In genomic region chr2:28780001-28780782, GRCm38 (mm10) we compare ENCODE assay signal across 26 mouse cellular contexts. TPM values are rescaled to one million over a fixed set of nuclear protein-coding genes. Genes with fewer than 3 reads are reported as not detected.
DNase-seq lines count a peak whose midpoint lies in the region; ATAC-seq and TF ChIP-seq lines count a peak whose summit lies in the region.
"Had no signal": no experiment of that assay in that cellular context is flagged by ENCODE, and none has a peak within 500 bp of the region (broad histone marks: within the 10 kb centered on the region; RNA-seq: fewer than 3 reads in every experiment).

No protein-coding gene starts in this region.

- H3K27me3 ChIP-seq in forebrain, embryonic 11.5 days (ENCODE audit: control insufficient read depth, insufficient read depth, low read length), result peaks cover 63% of the 10 kb centered on the region
- peaks cover 96% of the 10 kb centered on the region for H3K27me3 ChIP-seq in forebrain, embryonic 10.5 days (ENCODE audit: poor library complexity, severe bottlenecking)
- peaks cover 66% of the 10 kb centered on the region for H3K27me3 ChIP-seq in forebrain, embryonic 16.5 days (replicated peaks; ENCODE audit: control insufficient read depth, insufficient read depth, low read length)
- 0 out of 2 replicates have a peak, but pooled peaks cover 6% of the 10 kb centered on the region for H3K27me3 ChIP-seq in neural tube, embryonic 14.5 days (ENCODE audit: control insufficient read depth, insufficient read depth, low read length)
- H3K27me3 ChIP-seq: embryonic facial prominence, embryonic 15.5 days; limb, embryonic 15.5 days; stomach, embryonic 15.5 days had no signal

- no peak for TF ChIP-seq POLR2A in brain, embryonic 14.5 days (IDR thresholded peaks at IDR 0.05; ENCODE audit: borderline replicate concordance, extremely low read depth, insufficient read depth, insufficient read length, poor library complexity, severe bottlenecking)

- TF ChIP-seq CTCF in brain, embryonic 14.5 days (IDR thresholded peaks at IDR 0.05; ENCODE audit: borderline replicate concordance, extremely low read depth, insufficient read depth, insufficient read length), result no peak

- no peak overlapping the region for H3K4me2 ChIP-seq in forebrain, embryonic 11.5 days (ENCODE audit: low read depth, low read length, severe bottlenecking)
- no peak overlapping the region for H3K4me2 ChIP-seq in forebrain, embryonic 16.5 days (ENCODE audit: low read length)
- H3K4me2 ChIP-seq in neural tube, embryonic 14.5 days (ENCODE audit: low read depth, low read length), result no peak overlapping the region
- H3K4me2 ChIP-seq: embryonic facial prominence, embryonic 15.5 days; limb, embryonic 15.5 days; lung, embryonic 14.5 days; midbrain, embryonic 13.5 days; stomach, embryonic 15.5 days had no signal

- ATAC-seq in forebrain, embryonic 11.5 days (replicated peaks; ENCODE audit: low FRiP score), result peak; percentile 56; the same call in 1 of the 2 replicates
- peak; percentile 75 for ATAC-seq in forebrain, embryonic 16.5 days
- ATAC-seq in neural tube, embryonic 14.5 days (ENCODE audit: low read depth), result peak; percentile 28; the same call in 1 of the 2 replicates
- ATAC-seq: CD4-positive, CD25-positive, alpha-beta regulatory T cell, adult 4 months; midbrain, embryonic 13.5 days had no signal

- H3K27ac ChIP-seq in forebrain, embryonic 11.5 days (ENCODE audit: low read depth, low read length), result no peak overlapping the region
- no peak overlapping the region for H3K27ac ChIP-seq in forebrain, embryonic 10.5 days
- H3K27ac ChIP-seq in forebrain, embryonic 16.5 days (ENCODE audit: low read length), result no peak overlapping the region
- no peak overlapping the region for H3K27ac ChIP-seq in neural tube, embryonic 14.5 days (ENCODE audit: low read depth, low read length)
- H3K27ac ChIP-seq: embryonic facial prominence, embryonic 15.5 days; kidney, postnatal 0 days; left cerebral cortex, adult 2 months; limb, embryonic 15.5 days; liver, embryonic 14.5 days; midbrain, embryonic 13.5 days; stomach, embryonic 15.5 days had no signal

- no peak overlapping the region for H3K4me3 ChIP-seq in forebrain, embryonic 11.5 days (ENCODE audit: low read depth, low read length)
- no peak overlapping the region for H3K4me3 ChIP-seq in forebrain, embryonic 10.5 days
- H3K4me3 ChIP-seq in forebrain, embryonic 16.5 days (replicated peaks; ENCODE audit: low read length), result no peak overlapping the region
- no peak overlapping the region for H3K4me3 ChIP-seq in neural tube, embryonic 14.5 days (ENCODE audit: low read depth, low read length)
- H3K4me3 ChIP-seq: embryonic facial prominence, embryonic 15.5 days; left cerebral cortex, adult 2 months; limb, embryonic 15.5 days; midbrain, embryonic 13.5 days; stomach, embryonic 15.5 days had no signal

- DNase-seq in forebrain, embryonic 11.5 days (ENCODE audit: low spot score), result peak; percentile 65
- DNase-seq in forebrain, embryonic 10.5 days (ENCODE audit: extremely low spot score, low spot score), result no peak
- peak; percentile 93 for DNase-seq in brain, embryonic 14.5 days (ENCODE audit: low read depth)
- no peak for DNase-seq in frontal cortex, adult 2 months (ENCODE audit: extremely low spot score in 1 of 2, low spot score in 1 of 2)
- DNase-seq in heart, postnatal 36 days, result no peak
- DNase-seq: adrenal gland, postnatal 14 days; cerebellum, adult 8-10 months; cerebellum, postnatal 36 days; embryo, embryonic 11 days; kidney, adult 2 months; layer of hippocampus, adult 9-11 months; left cerebral cortex, postnatal 4 days; lung, embryonic 14.5 days; right cerebral cortex, adult 18-20 months; thymus, adult 18-20 months; thymus, postnatal 4 days had no signal

- WGBS in forebrain, embryonic 11.5 days, result 47% methylated on average over 16 of the region's 16 CpGs
- WGBS in forebrain, embryonic 10.5 days, result 59% methylated on average over 16 of the region's 16 CpGs
- 14% methylated on average over 15 of the region's 16 CpGs for WGBS in forebrain, embryonic 16.5 days
- WGBS in neural tube, embryonic 14.5 days, result 32% methylated on average over 16 of the region's 16 CpGs

- no peaks in the 10 kb centered on the region; the same call in 1 of the 2 replicates for H3K9me3 ChIP-seq in forebrain, embryonic 11.5 days (ENCODE audit: control insufficient read depth, low read length)
- H3K9me3 ChIP-seq in forebrain, embryonic 10.5 days, result peaks cover 2% of the 10 kb centered on the region; the same call in 1 of the 2 replicates
- H3K9me3 ChIP-seq in forebrain, embryonic 16.5 days (ENCODE audit: control insufficient read depth, low read length), result no peaks in the 10 kb centered on the region
- H3K9me3 ChIP-seq in neural tube, embryonic 14.5 days (ENCODE audit: control insufficient read depth, low read length), result no peaks in the 10 kb centered on the region
- H3K9me3 ChIP-seq: embryonic facial prominence, embryonic 15.5 days; limb, embryonic 15.5 days; midbrain, embryonic 13.5 days; stomach, embryonic 15.5 days had no signal

- H3K9ac ChIP-seq in forebrain, embryonic 11.5 days (ENCODE audit: low read length), result no peak overlapping the region
- no peak overlapping the region for H3K9ac ChIP-seq in forebrain, embryonic 16.5 days (replicated peaks; ENCODE audit: low read depth, low read length)
- H3K9ac ChIP-seq in neural tube, embryonic 14.5 days (replicated peaks; ENCODE audit: low read depth, low read length), result no peak overlapping the region
- H3K9ac ChIP-seq: embryonic facial prominence, embryonic 15.5 days; limb, embryonic 15.5 days; liver, embryonic 14.5 days; lung, embryonic 14.5 days; midbrain, embryonic 13.5 days; stomach, embryonic 15.5 days had no signal

- no peaks in the 10 kb centered on the region for H3K4me1 ChIP-seq in forebrain, embryonic 11.5 days (replicated peaks; ENCODE audit: control insufficient read depth, insufficient read depth, low read length)
- peaks cover 26% of the 10 kb centered on the region for H3K4me1 ChIP-seq in forebrain, embryonic 10.5 days
- H3K4me1 ChIP-seq in forebrain, embryonic 16.5 days (replicated peaks; ENCODE audit: control insufficient read depth, insufficient read depth, low read length), result peaks cover 16% of the 10 kb centered on the region
- H3K4me1 ChIP-seq in neural tube, embryonic 14.5 days (ENCODE audit: control insufficient read depth, insufficient read depth, low read length), result peaks cover 3% of the 10 kb centered on the region; the same call in 1 of the 2 replicates
- H3K4me1 ChIP-seq: stomach, embryonic 15.5 days had no signal

- no peaks in the 10 kb centered on the region for H3K36me3 ChIP-seq in forebrain, embryonic 11.5 days (ENCODE audit: control insufficient read depth, insufficient read depth, low read length)
- H3K36me3 ChIP-seq in forebrain, embryonic 10.5 days (replicated peaks), result no peaks in the 10 kb centered on the region
- no peaks in the 10 kb centered on the region for H3K36me3 ChIP-seq in forebrain, embryonic 16.5 days (ENCODE audit: control insufficient read depth, insufficient read depth)
- no peaks in the 10 kb centered on the region for H3K36me3 ChIP-seq in neural tube, embryonic 14.5 days (ENCODE audit: control insufficient read depth, insufficient read depth, low read length)
- H3K36me3 ChIP-seq: embryonic facial prominence, embryonic 15.5 days; limb, embryonic 15.5 days; midbrain, embryonic 13.5 days; stomach, embryonic 15.5 days had no signal

- intact Hi-C loops in heart, postnatal 36 days (cut with DNase I), result no loop called here

RNA-seq across cellular contexts. Expression of gene Gtf3c4, which starts 60.0 kb away (rescaled TPM):
- polyA plus RNA-seq in forebrain, embryonic 11.5 days (2014; fragmentation: Nextera tagmentation; extraction: Ambion mirVana), result 36.3 and 36.6 TPM in 2 replicates
- 22.7 and 24.4 TPM in 2 replicates for polyA plus RNA-seq in forebrain, embryonic 10.5 days (2016; fragmentation: Nextera tagmentation; extraction: Ambion mirVana)
- 20.2 and 30.9 TPM in 2 replicates for polyA plus RNA-seq in brain, embryonic 14.5 days (2012; rRNA removed)
- polyA plus RNA-seq in forebrain, embryonic 16.5 days (2015; fragmentation: Nextera tagmentation; extraction: Ambion mirVana), result 21.2 and 24.7 TPM in 2 replicates
- polyA plus RNA-seq in neural tube, embryonic 14.5 days (2014; fragmentation: Nextera tagmentation; extraction: Ambion mirVana), result 32.0 and 33.7 TPM in 2 replicates
- polyA plus RNA-seq in frontal cortex, adult 2 months (2012; rRNA removed), result 12.9 and 14.0 TPM in 2 replicates
- 10 to 100 TPM; 17.8 to 20.1 TPM for total RNA-seq in heart, postnatal 36 days (2021)

Comparison
In these comparisons a context has a peak if more than half of its experiments do, and no peak if none do; other contexts are left out.
1. DNase-seq: peak in forebrain, embryonic 11.5 days (single experiment) and brain, embryonic 14.5 days (single experiment); none in forebrain, embryonic 10.5 days (single experiment), frontal cortex, adult 2 months (0 of 2) and heart, postnatal 36 days (0 of 2).
2. Peak in every context shown above with its lines, with median percentiles within 50 percentile points of each other: ATAC-seq.